Mouse (Mus musculus): ENCODE data around the gene Pdzd8. TPM values are rescaled to one million over a fixed set of nuclear protein-coding genes. Genes with fewer than 3 reads are reported as not detected.

Gene Pdzd8
- total RNA-seq, 2 experiments from 2014 or later: 48.7 to 49.7 TPM

DNA sequence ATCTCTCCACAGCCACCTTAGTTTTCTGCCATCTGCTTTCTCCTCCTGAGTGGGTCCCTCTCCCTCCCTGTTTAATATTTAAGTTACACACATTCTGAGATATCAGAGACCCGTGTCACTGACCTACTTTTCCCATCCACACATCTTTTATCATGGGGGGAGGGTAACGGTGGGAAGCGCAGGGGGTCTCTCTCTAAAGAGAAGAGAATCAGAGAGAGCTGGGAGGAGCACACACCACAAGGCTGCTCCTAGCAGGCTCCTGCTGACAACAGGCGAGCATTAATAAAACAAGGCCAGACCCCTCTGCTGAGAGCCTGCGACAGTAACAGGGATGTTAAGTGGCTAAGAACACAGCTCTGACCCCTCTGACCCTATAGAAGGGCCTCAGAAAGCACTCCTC lies 85.9 kb downstream of the Pdzd8 start:
- DNase-seq (ENCODE audit: low spot score in 2 of 2): no peak
- no peak for TF ChIP-seq CTCF (conservative IDR thresholded peaks at IDR 0.05)
- no peak overlapping the region for H3K27ac ChIP-seq
- no peak overlapping the region for H3K4me3 ChIP-seq

DNA sequence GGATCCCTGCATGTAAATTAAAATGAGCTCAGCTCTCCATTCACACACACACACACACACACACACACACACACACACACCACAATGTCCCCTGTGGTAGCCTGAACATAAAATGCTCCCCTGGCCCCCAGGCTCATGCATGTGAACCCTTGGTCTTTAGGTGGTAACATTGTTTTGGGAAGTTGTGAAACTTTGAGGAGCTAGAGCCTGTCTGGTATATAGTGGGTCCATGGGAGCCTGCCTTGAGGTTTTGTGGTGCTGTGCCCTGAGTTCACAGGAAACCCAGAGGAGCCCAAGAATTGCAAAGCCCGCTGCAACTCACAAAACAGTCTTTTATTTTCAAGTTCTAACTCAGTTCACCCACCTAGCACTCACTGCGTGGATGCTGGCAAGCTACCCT lies 92.9 kb downstream of the Pdzd8 start:
- TF ChIP-seq CTCF (conservative IDR thresholded peaks at IDR 0.05): no peak
- DNase-seq (ENCODE audit: low spot score in 2 of 2): no peak
- Histone ChIP-seq H3K4me3 (no peak overlapping the region), H3K27ac (no peak overlapping the region)

DNA sequence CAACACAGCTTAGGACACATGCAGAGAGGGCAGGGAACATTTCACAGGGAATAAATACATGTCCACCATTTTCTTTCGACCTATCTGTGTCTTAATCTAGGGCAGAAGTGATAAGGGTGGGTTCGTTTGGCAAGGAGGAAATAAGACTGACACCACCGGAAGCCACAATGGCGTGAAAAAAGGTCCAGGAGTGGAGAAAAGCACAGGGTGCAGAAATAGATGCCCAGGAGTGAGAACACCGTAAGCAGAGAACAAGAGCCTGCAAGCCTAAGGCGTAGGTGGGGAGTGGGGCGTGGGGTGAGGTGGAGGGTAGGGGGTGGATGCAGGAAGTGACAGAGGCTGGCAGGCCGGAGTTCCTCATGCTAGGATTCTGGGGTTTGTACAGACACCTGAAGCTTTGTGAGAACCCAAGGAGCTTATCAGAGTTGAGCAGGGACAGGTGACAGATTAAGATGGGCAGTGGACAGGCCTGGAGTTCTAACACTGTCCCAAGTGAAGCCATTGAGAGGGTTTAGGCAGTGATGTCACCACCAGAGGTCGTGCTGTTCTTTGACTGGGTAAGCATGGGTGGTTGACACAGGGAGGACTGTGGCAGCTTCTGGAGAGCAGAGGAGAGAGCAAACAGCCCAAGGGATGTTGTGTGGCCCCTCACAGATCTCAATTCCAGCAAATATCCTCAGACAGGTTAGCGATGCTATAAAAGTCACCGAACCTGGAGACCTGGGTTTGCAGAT lies 96.9 kb downstream of the Pdzd8 start:
- Histone ChIP-seq H3K4me3 (no peak overlapping the region), H3K27ac (no peak overlapping the region)
- TF ChIP-seq CTCF (conservative IDR thresholded peaks at IDR 0.05): peak; percentile 43
- DNase-seq (ENCODE audit: low spot score in 2 of 2): no peak

DNA sequence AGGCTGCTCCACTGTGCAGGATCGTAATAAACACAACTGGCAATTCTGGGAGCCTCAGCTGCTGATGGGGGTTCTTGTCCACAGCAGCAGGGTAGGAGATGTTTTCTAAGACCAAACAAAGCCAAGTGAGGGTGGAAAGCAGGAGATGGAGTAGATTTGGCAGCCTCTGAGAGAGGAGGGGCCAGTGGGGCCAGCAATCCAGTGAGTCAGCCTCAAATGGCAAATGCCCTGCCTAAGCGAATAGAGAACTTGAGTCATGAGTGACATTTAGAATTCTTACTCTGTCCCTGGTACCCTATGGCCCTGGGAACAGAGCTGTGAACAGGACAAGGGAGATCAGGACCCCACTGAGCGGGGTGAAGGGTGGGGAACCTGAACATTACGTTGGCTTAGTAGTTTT lies 97.4 kb downstream of the Pdzd8 start:
- DNase-seq (ENCODE audit: low spot score in 2 of 2): no peak
- no peak for TF ChIP-seq CTCF (conservative IDR thresholded peaks at IDR 0.05)
- Histone ChIP-seq H3K27ac (no peak overlapping the region), H3K4me3 (no peak overlapping the region)

Other genes with a start within 250 kb of the Pdzd8 start
- gene Vax1, start 175.7 kb downstream of the Pdzd8 start, total RNA-seq (2021): 1 to 10 TPM in 1 of 2 experiments, under 1 TPM in 1; 0.84 to 1.7 TPM
- not detected for gene Kcnk18, start 126.6 kb downstream of the Pdzd8 start, total RNA-seq (2021)
- 1 to 10 TPM; 1.2 to 1.4 TPM for gene Slc18a2, start 84.9 kb downstream of the Pdzd8 start, total RNA-seq (2021)
- 100 to 1,000 TPM; 249 to 342 TPM for gene Rps12-ps3, start 23.5 kb downstream of the Pdzd8 start, total RNA-seq (2021)
- 10 to 100 TPM; 26.6 to 29.8 TPM for gene Emx2, start 112.6 kb upstream of the Pdzd8 start, total RNA-seq (2021)

Data from layer of hippocampus, adult 2 months (tissue).